Mouse (Mus musculus): ENCODE data around the gene Gnb5.
A peak's percentile ranks its signal among the peaks of the same experiment; 100 is the strongest.

Gnb5 gene

GRCm38 (mm10) chr9:75306126-75306898, at the start of gene Gnb5:
Gnb5 (plus strand) TSS chr9:75306288.
- no peak for DNase-seq

GRCm38 (mm10) chr9:75258792-75259191, 47.3 kb upstream of the Gnb5 start:
- no peak for DNase-seq

- no peak for DNase-seq
Observed at GRCm38 (mm10) chr9:75259656-75260055, 46.4 kb upstream of the Gnb5 start.

- no peak for DNase-seq
Observed at GRCm38 (mm10) chr9:75261332-75261872, 44.7 kb upstream of the Gnb5 start.

- DNase-seq: no peak
Observed at GRCm38 (mm10) chr9:75262235-75262826, 43.8 kb upstream of the Gnb5 start.

GRCm38 (mm10) chr9:75264008-75264718, 41.9 kb upstream of the Gnb5 start:
- peak; percentile 43 for DNase-seq

- no peak for DNase-seq
Observed at GRCm38 (mm10) chr9:75267147-75267546, 38.9 kb upstream of the Gnb5 start.

GRCm38 (mm10) chr9:75270382-75270781, 35.7 kb upstream of the Gnb5 start:
- DNase-seq: no peak

- DNase-seq: no peak
Observed at GRCm38 (mm10) chr9:75271539-75271938, 34.5 kb upstream of the Gnb5 start.

GRCm38 (mm10) chr9:75273646-75274045, 32.4 kb upstream of the Gnb5 start:
- DNase-seq: no peak

- no peak for DNase-seq
Observed at GRCm38 (mm10) chr9:75274486-75274885, 31.6 kb upstream of the Gnb5 start.

- DNase-seq: no peak
Observed at GRCm38 (mm10) chr9:75275051-75275450, 31.0 kb upstream of the Gnb5 start.

GRCm38 (mm10) chr9:75280814-75281213, 25.3 kb upstream of the Gnb5 start:
- DNase-seq: peak; percentile 73

- DNase-seq: no peak
Observed at GRCm38 (mm10) chr9:75282179-75282578, 23.9 kb upstream of the Gnb5 start.

GRCm38 (mm10) chr9:75282830-75283229, 23.3 kb upstream of the Gnb5 start:
- DNase-seq: peak; percentile 51

- no peak for DNase-seq
Observed at GRCm38 (mm10) chr9:75283636-75284035, 22.5 kb upstream of the Gnb5 start.

GRCm38 (mm10) chr9:75285363-75285762, 20.7 kb upstream of the Gnb5 start:
- no peak for DNase-seq

- no peak for DNase-seq
Observed at GRCm38 (mm10) chr9:75287636-75288035, 18.5 kb upstream of the Gnb5 start.

GRCm38 (mm10) chr9:75289545-75289944, 16.5 kb upstream of the Gnb5 start:
- peak; percentile 48 for DNase-seq

- DNase-seq: peak; percentile 10
Observed at GRCm38 (mm10) chr9:75299342-75299741, 6.7 kb upstream of the Gnb5 start.

GRCm38 (mm10) chr9:75303033-75303432, 3.1 kb upstream of the Gnb5 start:
- no peak for DNase-seq

- no peak for DNase-seq
Observed at GRCm38 (mm10) chr9:75303701-75304261, 2.3 kb upstream of the Gnb5 start.

GRCm38 (mm10) chr9:75304286-75304685, 1.8 kb upstream of the Gnb5 start:
- DNase-seq: no peak

Measured in lung, postnatal 14 days (tissue).